Mouse (Mus musculus): Measurements from ENCODE around the gene Krtdap. TPM values are rescaled to one million over a fixed set of nuclear protein-coding genes. Genes with fewer than 3 reads are reported as not detected.

The Krtdap gene
- polyA plus RNA-seq, 1 experiment from 2014 or later, result not detected

- no peaks in the 10 kb centered on the region for H3K27me3 ChIP-seq (ENCODE audit: control insufficient read depth, insufficient read depth, low read length)
- no peak overlapping the region for H3K4me3 ChIP-seq (ENCODE audit: low read depth, low read length)
- H3K27ac ChIP-seq (replicated peaks; ENCODE audit: low read depth, low read length), result no peak overlapping the region
- no peaks in the 10 kb centered on the region for H3K9me3 ChIP-seq (replicated peaks; ENCODE audit: control insufficient read depth, low read length)
- no peaks in the 10 kb centered on the region for H3K36me3 ChIP-seq (replicated peaks; ENCODE audit: control insufficient read depth, insufficient read depth, low read depth, low read length)
- H3K4me1 ChIP-seq (ENCODE audit: control insufficient read depth, insufficient read depth, low read length), result no peaks in the 10 kb centered on the region
- no peak overlapping the region for H3K9ac ChIP-seq (replicated peaks; ENCODE audit: low read length)
- ATAC-seq (replicated peaks; ENCODE audit: insufficient number of reproducible peaks, low FRiP score, low TSS enrichment, low read depth), result no peak
- WGBS, result 44% methylated on average over 7 of the region's 7 CpGs
- no peak for DNase-seq (ENCODE audit: low spot score)
- no peak overlapping the region for H3K4me2 ChIP-seq (ENCODE audit: low read depth, low read length)
Observed at GRCm38 (mm10) chr7:30777081-30777579, 10.6 kb upstream of the Krtdap start.

DNA sequence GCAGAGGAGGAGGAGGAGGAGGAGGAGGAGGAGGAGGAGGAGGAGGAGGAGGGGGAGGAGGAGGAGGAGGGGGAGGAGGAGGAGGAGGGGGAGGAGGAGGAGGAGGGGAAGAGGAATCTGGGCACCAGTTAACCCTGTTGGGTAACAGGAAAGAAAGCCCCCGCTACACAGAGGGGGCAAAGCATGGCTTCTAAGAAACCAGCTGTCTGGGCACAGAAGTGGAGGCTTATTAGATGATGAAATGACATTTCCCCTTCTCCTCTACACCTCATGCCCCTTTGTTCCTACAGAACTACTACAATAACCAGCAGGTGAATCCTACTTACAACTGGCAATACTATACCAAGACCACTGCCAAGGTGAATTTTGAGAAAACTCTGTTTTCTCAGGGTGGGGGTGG is 9.8 kb upstream of the Krtdap start:
- no peak overlapping the region for H3K9ac ChIP-seq (replicated peaks; ENCODE audit: low read length)
- no peaks in the 10 kb centered on the region for H3K4me1 ChIP-seq (ENCODE audit: control insufficient read depth, insufficient read depth, low read length)
- no peaks in the 10 kb centered on the region for H3K9me3 ChIP-seq (replicated peaks; ENCODE audit: control insufficient read depth, low read length)
- DNase-seq (ENCODE audit: low spot score) (no peak), ATAC-seq (replicated peaks; ENCODE audit: insufficient number of reproducible peaks, low FRiP score, low TSS enrichment, low read depth) (no peak)
- H3K27me3 ChIP-seq (ENCODE audit: control insufficient read depth, insufficient read depth, low read length), result no peaks in the 10 kb centered on the region
- H3K4me3 ChIP-seq (ENCODE audit: low read depth, low read length), result no peak overlapping the region
- no peaks in the 10 kb centered on the region for H3K36me3 ChIP-seq (replicated peaks; ENCODE audit: control insufficient read depth, insufficient read depth, low read depth, low read length)
- H3K4me2 ChIP-seq (ENCODE audit: low read depth, low read length), result no peak overlapping the region
- WGBS, result 93% methylated on average over 1 of the region's 1 CpGs
- no peak overlapping the region for H3K27ac ChIP-seq (replicated peaks; ENCODE audit: low read depth, low read length)

- Histone ChIP-seq H3K4me1 (ENCODE audit: control insufficient read depth, insufficient read depth, low read length) (no peaks in the 10 kb centered on the region), H3K27ac (replicated peaks; ENCODE audit: low read depth, low read length) (no peak overlapping the region), H3K4me3 (ENCODE audit: low read depth, low read length) (no peak overlapping the region), H3K36me3 (replicated peaks; ENCODE audit: control insufficient read depth, insufficient read depth, low read depth, low read length) (no peaks in the 10 kb centered on the region), H3K27me3 (ENCODE audit: control insufficient read depth, insufficient read depth, low read length) (no peaks in the 10 kb centered on the region), H3K9ac (replicated peaks; ENCODE audit: low read length) (no peak overlapping the region), H3K9me3 (replicated peaks; ENCODE audit: control insufficient read depth, low read length) (no peaks in the 10 kb centered on the region), H3K4me2 (ENCODE audit: low read depth, low read length) (no peak overlapping the region)
- 66% methylated on average over 4 of the region's 4 CpGs for WGBS
- DNase-seq (ENCODE audit: low spot score), result no peak
- no peak for ATAC-seq (replicated peaks; ENCODE audit: insufficient number of reproducible peaks, low FRiP score, low TSS enrichment, low read depth)
Observed at GRCm38 (mm10) chr7:30781792-30782191, 5.9 kb upstream of the Krtdap start.

GRCm38 (mm10) chr7:30782658-30783057 is 5.0 kb upstream of the Krtdap start:
- Histone ChIP-seq H3K9ac (replicated peaks; ENCODE audit: low read length) (no peak overlapping the region), H3K4me1 (ENCODE audit: control insufficient read depth, insufficient read depth, low read length) (no peaks in the 10 kb centered on the region), H3K4me3 (ENCODE audit: low read depth, low read length) (no peak overlapping the region), H3K4me2 (ENCODE audit: low read depth, low read length) (no peak overlapping the region), H3K27me3 (ENCODE audit: control insufficient read depth, insufficient read depth, low read length) (no peaks in the 10 kb centered on the region), H3K36me3 (replicated peaks; ENCODE audit: control insufficient read depth, insufficient read depth, low read depth, low read length) (no peaks in the 10 kb centered on the region), H3K9me3 (replicated peaks; ENCODE audit: control insufficient read depth, low read length) (no peaks in the 10 kb centered on the region), H3K27ac (replicated peaks; ENCODE audit: low read depth, low read length) (no peak overlapping the region)
- no peak for DNase-seq (ENCODE audit: low spot score)
- ATAC-seq (replicated peaks; ENCODE audit: insufficient number of reproducible peaks, low FRiP score, low TSS enrichment, low read depth), result no peak
- WGBS, result 83% methylated on average over 3 of the region's 3 CpGs

GRCm38 (mm10) chr7:30785154-30785553 is 2.5 kb upstream of the Krtdap start:
- no peak for ATAC-seq (replicated peaks; ENCODE audit: insufficient number of reproducible peaks, low FRiP score, low TSS enrichment, low read depth)
- Histone ChIP-seq H3K4me2 (ENCODE audit: low read depth, low read length) (no peak overlapping the region), H3K9me3 (replicated peaks; ENCODE audit: control insufficient read depth, low read length) (no peaks in the 10 kb centered on the region), H3K4me1 (ENCODE audit: control insufficient read depth, insufficient read depth, low read length) (no peaks in the 10 kb centered on the region), H3K9ac (replicated peaks; ENCODE audit: low read length) (no peak overlapping the region), H3K27me3 (ENCODE audit: control insufficient read depth, insufficient read depth, low read length) (no peaks in the 10 kb centered on the region), H3K4me3 (ENCODE audit: low read depth, low read length) (no peak overlapping the region), H3K27ac (replicated peaks; ENCODE audit: low read depth, low read length) (no peak overlapping the region), H3K36me3 (replicated peaks; ENCODE audit: control insufficient read depth, insufficient read depth, low read depth, low read length) (no peaks in the 10 kb centered on the region)
- WGBS, result 84% methylated on average over 1 of the region's 1 CpGs
- no peak for DNase-seq (ENCODE audit: low spot score)

- no peaks in the 10 kb centered on the region for H3K9me3 ChIP-seq (replicated peaks; ENCODE audit: control insufficient read depth, low read length)
- no peak for ATAC-seq (replicated peaks; ENCODE audit: insufficient number of reproducible peaks, low FRiP score, low TSS enrichment, low read depth)
Observed at GRCm38 (mm10) chr7:30785721-30786546, 1.8 kb upstream of the Krtdap start.

DNA sequence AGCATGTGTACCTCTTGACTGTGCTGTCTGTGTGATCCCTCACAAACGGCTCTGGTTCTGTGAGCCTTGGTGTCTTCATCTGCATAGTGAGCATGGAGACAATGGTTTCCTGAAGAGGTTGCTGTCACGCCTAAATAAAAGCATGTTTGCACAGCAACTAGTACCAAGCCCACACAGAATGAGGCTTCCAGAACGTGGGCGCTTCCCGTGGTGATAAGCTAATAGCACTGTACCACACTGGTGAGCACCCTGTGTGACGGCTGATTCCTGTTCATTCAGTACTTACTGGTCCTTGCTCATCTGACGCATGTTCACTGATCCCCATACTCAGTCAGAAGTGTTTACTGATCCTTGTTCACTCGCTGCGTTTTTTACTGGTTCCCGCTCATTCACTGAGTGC is 2.4 kb downstream of the Krtdap start:
- no peak for DNase-seq (ENCODE audit: low spot score)
- 80% methylated on average over 10 of the region's 10 CpGs for WGBS
- no peaks in the 10 kb centered on the region for H3K9me3 ChIP-seq (replicated peaks; ENCODE audit: control insufficient read depth, low read length)
- no peak overlapping the region for H3K4me3 ChIP-seq (ENCODE audit: low read depth, low read length)
- no peak overlapping the region for H3K27ac ChIP-seq (replicated peaks; ENCODE audit: low read depth, low read length)
- H3K4me2 ChIP-seq (ENCODE audit: low read depth, low read length), result no peak overlapping the region
- no peak for ATAC-seq (replicated peaks; ENCODE audit: insufficient number of reproducible peaks, low FRiP score, low TSS enrichment, low read depth)
- H3K36me3 ChIP-seq (replicated peaks; ENCODE audit: control insufficient read depth, insufficient read depth, low read depth, low read length), result no peaks in the 10 kb centered on the region
- no peaks in the 10 kb centered on the region for H3K27me3 ChIP-seq (ENCODE audit: control insufficient read depth, insufficient read depth, low read length)
- H3K4me1 ChIP-seq (ENCODE audit: control insufficient read depth, insufficient read depth, low read length), result no peaks in the 10 kb centered on the region
- no peak overlapping the region for H3K9ac ChIP-seq (replicated peaks; ENCODE audit: low read length)

More at GRCm38 (mm10) chr7:30785721-30786546, 1.8 kb upstream of the Krtdap start:
- Histone ChIP-seq H3K4me1 (ENCODE audit: control insufficient read depth, insufficient read depth, low read length) (no peaks in the 10 kb centered on the region), H3K27me3 (ENCODE audit: control insufficient read depth, insufficient read depth, low read length) (no peaks in the 10 kb centered on the region), H3K27ac (replicated peaks; ENCODE audit: low read depth, low read length) (no peak overlapping the region), H3K36me3 (replicated peaks; ENCODE audit: control insufficient read depth, insufficient read depth, low read depth, low read length) (no peaks in the 10 kb centered on the region), H3K9ac (replicated peaks; ENCODE audit: low read length) (no peak overlapping the region), H3K4me3 (ENCODE audit: low read depth, low read length) (no peak overlapping the region), H3K4me2 (ENCODE audit: low read depth, low read length) (no peak overlapping the region)
- 72% methylated on average over 13 of the region's 13 CpGs for WGBS
- DNase-seq (ENCODE audit: low spot score), result no peak

DNA sequence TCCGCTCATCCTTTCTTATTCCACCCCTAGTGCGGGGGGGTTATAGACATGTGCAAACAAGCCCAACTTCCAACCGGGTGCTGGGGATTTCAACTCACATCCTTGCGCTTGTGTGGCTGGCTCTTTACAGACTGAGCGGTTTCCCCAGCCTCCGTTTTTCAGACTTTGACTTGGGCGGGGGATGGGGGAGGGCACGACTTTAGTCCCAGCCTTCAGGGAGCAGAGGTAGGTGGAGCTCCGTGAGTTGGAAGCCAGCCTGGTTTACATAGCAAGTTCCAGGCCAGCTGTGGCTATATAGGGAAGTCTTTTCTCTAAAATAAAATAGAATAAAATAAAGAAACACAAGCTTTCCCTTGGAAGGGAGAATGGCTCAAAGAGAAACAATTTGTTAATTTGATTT is 4.2 kb downstream of the Krtdap start:
- no peaks in the 10 kb centered on the region for H3K36me3 ChIP-seq (replicated peaks; ENCODE audit: control insufficient read depth, insufficient read depth, low read depth, low read length)
- 27% methylated on average over 9 of the region's 9 CpGs for WGBS
- no peaks in the 10 kb centered on the region for H3K9me3 ChIP-seq (replicated peaks; ENCODE audit: control insufficient read depth, low read length)
- no peak overlapping the region for H3K27ac ChIP-seq (replicated peaks; ENCODE audit: low read depth, low read length)
- no peak overlapping the region for H3K4me3 ChIP-seq (ENCODE audit: low read depth, low read length)
- no peaks in the 10 kb centered on the region for H3K4me1 ChIP-seq (ENCODE audit: control insufficient read depth, insufficient read depth, low read length)
- H3K4me2 ChIP-seq (ENCODE audit: low read depth, low read length), result no peak overlapping the region
- no peak for DNase-seq (ENCODE audit: low spot score)
- ATAC-seq (replicated peaks; ENCODE audit: insufficient number of reproducible peaks, low FRiP score, low TSS enrichment, low read depth), result no peak
- H3K9ac ChIP-seq (replicated peaks; ENCODE audit: low read length), result no peak overlapping the region
- H3K27me3 ChIP-seq (ENCODE audit: control insufficient read depth, insufficient read depth, low read length), result no peaks in the 10 kb centered on the region

All from embryonic facial prominence, embryonic 11.5 days (tissue).